23 mouse cellular contexts compared by ENCODE assay signal in the genomic region with DNA sequence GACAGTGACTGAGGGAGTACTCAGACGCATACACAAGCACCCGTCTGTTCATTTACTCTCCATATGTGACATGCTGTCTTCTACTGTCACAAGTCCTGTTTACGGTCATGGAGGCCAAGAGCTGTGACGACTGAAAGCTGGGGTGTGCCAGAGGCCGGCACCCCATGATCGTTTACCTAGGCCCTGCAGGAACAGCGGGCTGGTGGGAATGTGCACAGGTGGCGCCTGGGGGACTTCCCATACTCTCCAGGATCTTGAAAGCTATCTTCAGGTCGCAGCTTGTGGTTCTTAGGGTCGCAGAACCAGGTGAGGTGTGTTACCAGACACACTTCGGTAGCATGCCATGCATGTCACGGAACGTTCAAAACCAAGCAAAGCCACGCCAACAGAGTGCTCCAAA.
"Had no signal": no experiment of that assay in that cellular context is flagged by ENCODE, and none has a peak within 500 bp of the region (broad histone marks: within the 10 kb centered on the region; RNA-seq: fewer than 3 reads in every experiment).

No protein-coding gene starts in this region.

- ATAC-seq: hindbrain, postnatal 0 days had no signal

- H3K4me3 ChIP-seq: gastrocnemius, adult 2 months; heart, embryonic 10.5 days; heart, embryonic 12.5 days; hindbrain, embryonic 13.5 days; hindbrain, embryonic 15.5 days; layer of hippocampus, adult 2 months; left cerebral cortex, adult 2 months; limb, embryonic 10.5 days; limb, embryonic 12.5 days; liver, embryonic 13.5 days; liver, embryonic 15.5 days had no signal

- H3K27me3 ChIP-seq: heart, embryonic 12.5 days; hindbrain, embryonic 13.5 days; hindbrain, embryonic 15.5 days; limb, embryonic 12.5 days; liver, embryonic 13.5 days; liver, embryonic 15.5 days had no signal

- H3K36me3 ChIP-seq: heart, embryonic 10.5 days; heart, embryonic 12.5 days; hindbrain, embryonic 13.5 days; hindbrain, embryonic 15.5 days; limb, embryonic 10.5 days; limb, embryonic 12.5 days; liver, embryonic 13.5 days; liver, embryonic 15.5 days had no signal

- H3K4me2 ChIP-seq: heart, embryonic 12.5 days; hindbrain, embryonic 13.5 days; hindbrain, embryonic 15.5 days; limb, embryonic 12.5 days; liver, embryonic 11.5 days; liver, embryonic 13.5 days; liver, embryonic 15.5 days had no signal

- H3K4me1 ChIP-seq: hindbrain, embryonic 15.5 days had no signal

- H3K9me3 ChIP-seq: heart, embryonic 10.5 days; heart, embryonic 12.5 days; hindbrain, embryonic 13.5 days; hindbrain, embryonic 15.5 days; limb, embryonic 10.5 days; liver, embryonic 13.5 days; liver, embryonic 15.5 days had no signal

- H3K9ac ChIP-seq: heart, embryonic 12.5 days; hindbrain, embryonic 13.5 days; hindbrain, embryonic 15.5 days; limb, embryonic 12.5 days; liver, embryonic 13.5 days; liver, embryonic 15.5 days had no signal

- H3K27ac ChIP-seq: gastrocnemius, adult 2 months; heart, embryonic 10.5 days; hindbrain, embryonic 13.5 days; hindbrain, embryonic 15.5 days; hindbrain, postnatal 0 days; layer of hippocampus, adult 2 months; left cerebral cortex, adult 2 months; limb, embryonic 10.5 days; limb, embryonic 12.5 days; liver, embryonic 13.5 days; liver, embryonic 15.5 days had no signal

- DNase-seq: gastrocnemius, adult 2 months; gastrocnemius, postnatal 10 days; gastrocnemius, postnatal 25 days; heart, adult 18-20 months; heart, postnatal 10 days; kidney, adult 18-20 months; kidney, adult 8-10 months; kidney, postnatal 10 days; kidney, postnatal 25 days; kidney, postnatal 4 days; liver; liver, embryonic 13.5 days had no signal
